Mouse (Mus musculus) stomach, postnatal 0 days (tissue): ENCODE data around the gene Tmcc2. TPM values are rescaled to one million over a fixed set of nuclear protein-coding genes. Genes with fewer than 3 reads are reported as not detected.
A peak's percentile ranks its signal among the peaks of the same experiment; 100 is the strongest.

Experiments used
- ATAC-seq: fragments of 200-750 bp; cut with Nextera tagmentation; 2 replicates; pipeline ENCODE4 v1.8.0; 2017; ENCODE audit not compliant: low FRiP score, low TSS enrichment
- DNase-seq: peaks from one replicate; pipeline ENCODE4 v3.0.0-alpha.2; 2016; ENCODE audit warnings: low spot score
- H3K27ac ChIP-seq: fragments of 300-500 bp; sonication (generic); replicated peaks from 2 replicates; pipeline ENCODE4 v1.5.1; 2014; ENCODE audit warnings: mild to moderate bottlenecking, control low read depth
- H3K27me3 ChIP-seq: fragments of 300-500 bp; sonication (generic); 2 replicates; pipeline ENCODE4 v1.6.1; 2014; ENCODE audit warnings: low read length; ENCODE audit not compliant: control insufficient read depth, insufficient read depth
- H3K36me3 ChIP-seq: fragments of 300-500 bp; sonication (generic); 2 replicates; pipeline ENCODE4 v1.6.1; 2014; ENCODE audit warnings: low read length, mixed read lengths; ENCODE audit not compliant: control insufficient read depth, insufficient read depth
- H3K4me1 ChIP-seq: fragments of 300-500 bp; sonication (generic); replicated peaks from 2 replicates; pipeline ENCODE4 v1.6.1; 2014; ENCODE audit warnings: antibody characterized with exemption; ENCODE audit not compliant: control insufficient read depth, insufficient read depth
- H3K4me2 ChIP-seq: fragments of 300-500 bp; sonication (generic); replicated peaks from 2 replicates; pipeline ENCODE4 v1.6.1; 2014; ENCODE audit warnings: low read depth, mild to moderate bottlenecking, control low read depth, moderate library complexity
- H3K4me3 ChIP-seq: fragments of 300-500 bp; sonication (generic); 2 replicates; pipeline ENCODE4 v1.5.1; 2014; ENCODE audit warnings: low read depth, low read length, control low read depth
- H3K9ac ChIP-seq: fragments of 300-500 bp; sonication (generic); 2 replicates; pipeline ENCODE4 v1.6.1; 2014; ENCODE audit warnings: mild to moderate bottlenecking, low read length, control low read depth, mixed read lengths
- H3K9me3 ChIP-seq: fragments of 300-500 bp; sonication (generic); 2 replicates; pipeline ENCODE4 v1.6.1; 2016; ENCODE audit warnings: low read length; ENCODE audit not compliant: control insufficient read depth
- CTCF ChIP-seq: IDR thresholded peaks from 2 replicates; pipeline ENCODE4 v1.5.1; 2016; ENCODE audit warnings: antibody characterized with exemption, low read depth, mild to moderate bottlenecking, moderate library complexity
- EP300 ChIP-seq: optimal IDR thresholded peaks from 2 replicates; pipeline ENCODE3; 2016; ENCODE audit warnings: antibody characterized with exemption
- WGBS: fragments of 180-500 bp; shearing (Covaris S2); extraction: QIAGEN DNeasy Blood & Tissue Kit; methylation state at CpG from one replicate; pipeline ENCODE4 v1.1.7; 2014; 5-methylcytosine and 5-hydroxymethylcytosine counted together
- polyA plus RNA-seq: library from polyadenylated mRNA; unstranded; fragments of >200 nt; fragmentation: Nextera tagmentation; extraction: Ambion mirVana; gene quantifications from 2 replicates; pipeline ENCODE4 v1.2.1, GENCODE M21; 2015

The Tmcc2 gene
- polyA plus RNA-seq, 1 experiment from 2014 or later: 2.4 TPM

DNA sequence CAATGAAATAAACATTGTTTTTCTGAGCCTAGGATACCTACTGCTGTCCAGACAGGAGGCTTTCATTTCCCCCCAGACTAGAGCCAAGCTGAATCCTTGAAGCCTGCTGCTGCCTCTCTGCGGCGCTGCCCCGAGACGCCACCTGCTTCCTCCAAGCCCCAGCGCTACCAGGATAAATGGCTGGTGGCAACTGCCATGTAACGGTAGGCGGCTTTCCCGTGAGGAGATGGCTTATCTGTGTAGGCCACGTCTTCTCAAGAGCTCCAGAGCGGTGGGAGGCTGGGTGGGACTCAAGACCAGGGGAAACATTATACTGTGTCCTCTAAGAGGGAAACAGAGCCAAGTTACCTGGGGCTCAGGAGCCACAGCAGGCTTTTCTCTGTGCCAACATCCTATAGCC lies 9.2 kb downstream of the Tmcc2 start:
- Histone ChIP-seq H3K4me2 (no peak overlapping the region), H3K9ac (no peak overlapping the region), H3K9me3 (no peaks in the 10 kb centered on the region), H3K27ac (no peak overlapping the region), H3K4me3 (no peak overlapping the region), H3K4me1 (peaks cover 4% of the 10 kb centered on the region), H3K36me3 (no peaks in the 10 kb centered on the region), H3K27me3 (no peaks in the 10 kb centered on the region)
- TF ChIP-seq EP300 (no peak), CTCF (no peak)
- ATAC-seq: no peak
- WGBS: 77% methylated on average over 10 of the region's 10 CpGs
- DNase-seq: no peak

DNA sequence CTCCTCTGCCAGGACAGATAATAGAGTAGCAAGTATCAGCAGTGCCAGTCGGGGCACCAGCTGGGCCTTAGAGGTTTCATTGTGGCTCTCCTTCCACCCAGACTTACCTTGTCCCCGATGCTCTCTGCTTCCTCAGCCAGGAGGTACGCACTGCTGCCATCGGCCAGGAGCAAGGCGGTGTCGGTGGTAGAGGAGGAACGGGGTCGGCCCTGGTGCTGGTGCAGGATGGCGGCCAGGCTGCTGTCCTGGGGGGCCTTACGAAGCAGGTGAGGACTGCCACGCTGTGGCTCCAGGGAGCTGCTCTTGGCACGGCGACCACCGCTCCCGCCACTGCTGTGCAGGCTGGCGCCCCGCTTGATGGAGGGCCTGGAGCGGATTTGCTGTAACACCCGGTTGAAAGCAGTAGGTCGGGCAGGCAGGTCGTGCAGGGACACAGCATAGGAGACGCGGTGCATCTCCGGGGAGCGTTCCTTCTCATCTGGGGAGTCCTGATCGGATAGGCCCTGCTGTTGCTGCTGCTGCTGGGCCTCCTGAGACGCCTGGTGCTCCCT lies 10.5 kb downstream of the Tmcc2 start:
- H3K4me3 ChIP-seq: no peak overlapping the region
- DNase-seq: no peak
- no peak overlapping the region for H3K27ac ChIP-seq
- no peaks in the 10 kb centered on the region for H3K36me3 ChIP-seq
- no peak overlapping the region for H3K9ac ChIP-seq
- H3K4me2 ChIP-seq: no peak overlapping the region
- no peak for ATAC-seq
- no peaks in the 10 kb centered on the region for H3K9me3 ChIP-seq
- 83% methylated on average over 27 of the region's 27 CpGs for WGBS
- peaks cover 3% of the 10 kb centered on the region for H3K4me1 ChIP-seq
- TF ChIP-seq CTCF (no peak), EP300 (no peak)
- no peaks in the 10 kb centered on the region for H3K27me3 ChIP-seq

DNA sequence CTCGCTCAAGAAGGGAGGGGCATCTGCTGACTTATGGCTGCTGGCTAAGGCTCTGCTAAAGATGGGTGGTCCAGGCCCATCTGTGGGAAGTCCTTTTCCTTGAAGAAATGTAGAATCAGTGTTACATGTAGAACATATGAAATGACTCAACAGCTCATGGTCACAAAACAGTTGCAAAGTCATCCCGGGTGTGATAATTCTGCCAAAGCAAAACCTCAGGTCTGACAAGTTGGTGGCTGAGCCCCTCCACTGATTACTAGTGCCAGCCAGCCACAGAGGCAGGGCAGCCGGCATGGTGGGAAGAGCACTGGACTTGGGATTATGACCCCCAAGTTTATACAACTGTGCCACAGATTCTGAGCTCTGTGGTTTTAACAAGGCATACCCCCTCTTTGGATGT lies 13.3 kb downstream of the Tmcc2 start:
- Histone ChIP-seq H3K27ac (no peak overlapping the region), H3K36me3 (no peaks in the 10 kb centered on the region), H3K4me2 (no peak overlapping the region), H3K9me3 (no peaks in the 10 kb centered on the region), H3K4me3 (no peak overlapping the region), H3K27me3 (no peaks in the 10 kb centered on the region), H3K4me1 (peaks cover 10% of the 10 kb centered on the region), H3K9ac (no peak overlapping the region)
- ATAC-seq (no peak), DNase-seq (no peak)
- WGBS: 57% methylated on average over 3 of the region's 3 CpGs
- no peak for TF ChIP-seq EP300
- TF ChIP-seq CTCF: no peak

DNA sequence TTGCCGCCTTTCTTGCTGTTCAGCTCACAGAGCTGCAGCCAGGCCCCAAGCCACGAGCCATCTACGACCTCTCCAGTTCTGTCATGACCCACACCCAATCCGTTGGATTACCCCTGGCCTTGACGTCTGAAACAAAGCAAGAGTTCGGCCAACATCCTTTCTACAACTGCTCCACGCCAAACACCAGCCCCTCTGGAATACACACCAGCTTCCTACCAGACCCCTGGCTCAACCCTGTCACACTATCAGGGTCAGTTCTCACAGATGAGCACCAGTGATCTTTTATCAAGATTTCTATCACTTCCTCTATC lies 14.1 kb downstream of the Tmcc2 start:
- Histone ChIP-seq H3K36me3 (no peaks in the 10 kb centered on the region), H3K4me3 (no peak overlapping the region), H3K9ac (no peak overlapping the region), H3K27me3 (no peaks in the 10 kb centered on the region), H3K27ac (0 out of 2 replicates have a peak overlapping the region, but pooled peaks have one; percentile 30), H3K9me3 (no peaks in the 10 kb centered on the region), H3K4me2 (no peak overlapping the region), H3K4me1 (peaks cover 10% of the 10 kb centered on the region)
- TF ChIP-seq CTCF (no peak), EP300 (no peak)
- DNase-seq (no peak), ATAC-seq (no peak; the same call in 1 of the 2 replicates)
- 38% methylated on average over 7 of the region's 7 CpGs for WGBS

DNA sequence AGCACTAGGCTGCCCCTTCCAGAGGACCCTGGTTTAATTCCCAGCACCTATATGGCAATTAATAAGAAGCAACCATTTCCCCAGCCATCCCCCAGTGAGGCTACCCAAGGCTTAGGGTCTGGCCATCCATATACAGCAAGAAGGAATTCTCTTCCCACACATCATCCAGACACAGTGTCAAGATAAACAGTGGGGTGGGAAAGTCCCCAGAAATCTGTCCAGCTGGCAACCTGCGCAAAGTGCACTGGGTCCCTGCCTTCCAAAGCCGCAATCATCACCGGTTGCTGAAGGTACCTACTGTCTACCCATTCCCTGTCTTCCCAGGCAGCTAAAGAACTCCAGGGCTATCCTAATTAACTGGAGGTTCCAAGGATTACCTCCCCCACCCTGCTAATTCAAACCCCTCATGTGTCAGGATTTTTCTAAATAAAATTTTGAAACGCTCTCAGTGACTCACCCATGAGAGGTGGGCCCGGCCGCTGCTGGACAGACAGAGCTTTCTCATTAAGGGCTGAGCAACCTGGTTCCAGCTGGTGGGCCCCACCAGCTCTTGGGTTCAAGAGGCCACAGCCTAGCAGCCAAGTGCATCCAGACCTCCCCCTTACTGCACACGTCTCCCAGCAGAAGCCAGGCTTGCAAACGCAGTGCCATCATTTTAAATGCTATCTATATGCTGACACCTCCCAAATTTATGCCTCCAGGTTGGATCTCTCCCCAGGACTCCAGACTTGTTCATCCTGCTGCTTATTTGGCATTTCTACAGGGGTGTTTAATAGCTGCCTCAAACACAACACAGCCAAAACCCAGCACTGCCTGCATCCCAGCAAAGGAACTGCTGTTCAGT lies 14.6 kb downstream of the Tmcc2 start:
- TF ChIP-seq CTCF: no peak
- no peak for TF ChIP-seq EP300
- Histone ChIP-seq H3K4me1 (peaks cover 10% of the 10 kb centered on the region), H3K27ac (0 out of 2 replicates have a peak overlapping the region, but pooled peaks have one; percentile 30), H3K9ac (no peak overlapping the region), H3K9me3 (no peaks in the 10 kb centered on the region), H3K4me3 (no peak overlapping the region), H3K36me3 (no peaks in the 10 kb centered on the region), H3K4me2 (no peak overlapping the region), H3K27me3 (no peaks in the 10 kb centered on the region)
- ATAC-seq (peak; percentile 35; the same call in 1 of the 2 replicates), DNase-seq (no peak)
- 54% methylated on average over 8 of the region's 8 CpGs for WGBS

DNA sequence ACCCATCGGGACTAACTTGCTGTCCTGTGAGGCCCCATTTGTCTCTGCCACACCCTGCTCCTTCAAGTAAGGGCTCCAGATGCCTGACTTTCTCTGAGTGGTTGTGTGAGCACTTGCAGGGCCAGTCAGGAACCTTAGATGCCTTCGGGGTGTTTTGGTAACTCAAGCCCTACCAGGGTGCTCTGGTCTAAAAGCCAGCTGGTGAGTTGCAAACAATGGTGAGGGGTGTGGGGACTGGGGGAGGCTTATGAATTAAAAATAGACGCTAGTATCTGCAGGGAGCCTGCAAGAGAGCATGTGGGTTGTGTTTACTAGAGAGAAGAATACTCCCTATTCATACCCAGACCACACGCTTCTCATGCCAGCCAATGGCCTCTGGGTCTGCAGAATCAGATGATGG lies 15.8 kb downstream of the Tmcc2 start:
- peaks cover 13% of the 10 kb centered on the region for H3K4me1 ChIP-seq
- WGBS: 28% methylated on average over 4 of the region's 4 CpGs
- TF ChIP-seq EP300: no peak
- H3K36me3 ChIP-seq: no peaks in the 10 kb centered on the region
- no peak for ATAC-seq
- H3K27me3 ChIP-seq: no peaks in the 10 kb centered on the region
- no peak overlapping the region for H3K9ac ChIP-seq
- no peaks in the 10 kb centered on the region for H3K9me3 ChIP-seq
- H3K4me2 ChIP-seq: no peak overlapping the region
- DNase-seq: no peak
- no peak overlapping the region for H3K4me3 ChIP-seq
- H3K27ac ChIP-seq: no peak overlapping the region
